Comparison of ENCODE assay signal across 9 mouse cellular contexts in the genomic region with DNA sequence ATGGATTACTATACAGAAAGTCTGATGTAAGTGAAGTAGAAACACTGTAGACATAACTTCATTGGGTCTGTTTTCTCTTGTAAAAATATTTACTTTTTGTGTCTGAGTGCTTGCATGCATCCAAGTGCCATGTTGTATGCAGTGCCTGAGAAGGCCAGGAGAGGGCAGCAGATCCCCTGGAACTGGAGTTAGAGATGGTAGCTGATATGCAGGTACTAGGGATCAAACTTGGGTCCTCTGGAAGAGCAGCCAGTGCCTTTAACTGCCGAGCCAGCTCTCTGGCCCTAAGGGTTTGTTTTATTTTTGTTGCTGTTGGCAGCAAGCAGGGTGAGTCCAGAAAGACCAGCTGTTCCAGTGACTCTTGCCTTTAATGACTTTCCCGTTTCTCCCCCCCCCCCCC.
DNase-seq lines count a peak whose midpoint lies in the region; ATAC-seq and TF ChIP-seq lines count a peak whose summit lies in the region.
"Had no signal": no experiment of that assay in that cellular context is flagged by ENCODE, and none has a peak within 500 bp of the region (broad histone marks: within the 10 kb centered on the region; RNA-seq: fewer than 3 reads in every experiment).

No protein-coding gene starts in this region.

- CTCF ChIA-PET in Patski (lab: Charles Lee) = interaction anchor here (0.6 to 1.7 kb wide), 7 partner anchors 9 to 469 kb away, joined by 3 to 8 read pairs (median 3); no protein-coding TSS in a partner anchor

- no peaks in the 10 kb centered on the region for H3K36me3 ChIP-seq in hindbrain, embryonic 11.5 days (ENCODE audit: control insufficient read depth, insufficient read depth, low read length)
- no peaks in the 10 kb centered on the region for H3K36me3 ChIP-seq in hindbrain, embryonic 12.5 days
- no peaks in the 10 kb centered on the region for H3K36me3 ChIP-seq in limb, embryonic 10.5 days
- H3K36me3 ChIP-seq: limb, embryonic 12.5 days had no signal

- no peak overlapping the region for H3K4me2 ChIP-seq in hindbrain, embryonic 11.5 days (replicated peaks; ENCODE audit: low read depth, low read length)
- H3K4me2 ChIP-seq in hindbrain, embryonic 12.5 days (replicated peaks) = no peak overlapping the region
- H3K4me2 ChIP-seq: limb, embryonic 12.5 days had no signal

- H3K27ac ChIP-seq in hindbrain, embryonic 11.5 days (ENCODE audit: low read depth, low read length) = no peak overlapping the region
- H3K27ac ChIP-seq in hindbrain, embryonic 12.5 days = no peak overlapping the region
- H3K27ac ChIP-seq in limb, embryonic 10.5 days = no peak overlapping the region
- H3K27ac ChIP-seq: limb, embryonic 12.5 days had no signal

- H3K4me3 ChIP-seq in hindbrain, embryonic 11.5 days (ENCODE audit: low read depth, low read length) = no peak overlapping the region
- H3K4me3 ChIP-seq in hindbrain, embryonic 12.5 days = no peak overlapping the region
- no peak overlapping the region for H3K4me3 ChIP-seq in limb, embryonic 10.5 days
- H3K4me3 ChIP-seq: limb, embryonic 12.5 days had no signal

- POLR2A ChIA-PET in Patski (lab: Charles Lee) = interaction anchor here (0.6 kb wide), 1 partner anchor 1658 kb away, joined by 3 read pairs; no protein-coding TSS in a partner anchor

- peak; percentile 73 for DNase-seq in hindbrain, embryonic 11.5 days (ENCODE audit: low spot score)
- no peak for DNase-seq in Patski (ENCODE audit: low read depth, low spot score)
- DNase-seq in cerebellum, adult 9-10 months = peak; percentile 74
- DNase-seq in heart, postnatal 4 days = peak; percentile 64
- peak; percentile 65 for DNase-seq in limb, embryonic 10.5 days (ENCODE audit: low spot score)
- DNase-seq in retina, postnatal 7 days (ENCODE audit: low read depth, low spot score) = peak; percentile 16
- no peak for DNase-seq in Muller cell, postnatal 12 days (ENCODE audit: inconsistent ontology term)

- no peaks in the 10 kb centered on the region for H3K27me3 ChIP-seq in hindbrain, embryonic 11.5 days (ENCODE audit: control insufficient read depth, insufficient read depth, low read length)
- H3K27me3 ChIP-seq in hindbrain, embryonic 12.5 days = no peaks in the 10 kb centered on the region
- H3K27me3 ChIP-seq in Patski = no peaks in the 10 kb centered on the region
- no peaks in the 10 kb centered on the region for H3K27me3 ChIP-seq in limb, embryonic 10.5 days (ENCODE audit: low read depth, poor library complexity, severe bottlenecking)
- H3K27me3 ChIP-seq: limb, embryonic 12.5 days had no signal

- H3K9ac ChIP-seq in hindbrain, embryonic 11.5 days (ENCODE audit: low read depth, low read length) = no peak overlapping the region
- no peak overlapping the region for H3K9ac ChIP-seq in hindbrain, embryonic 12.5 days
- H3K9ac ChIP-seq: limb, embryonic 12.5 days had no signal

- in situ Hi-C loops in Patski (cut with MboI; ENCODE audit: low pct_unique_long_range_greater_than_20kb) = loop anchor here (5.0 to 25.0 kb wide), 2 partner anchors 396 to 424 kb away; no protein-coding TSS in a partner anchor

- no peak for ATAC-seq in hindbrain, embryonic 11.5 days (ENCODE audit: low FRiP score)
- no peak for ATAC-seq in hindbrain, embryonic 12.5 days (ENCODE audit: low FRiP score)
- ATAC-seq in Patski = no peak

- no peaks in the 10 kb centered on the region for H3K9me3 ChIP-seq in hindbrain, embryonic 11.5 days (ENCODE audit: control insufficient read depth, low read length)
- H3K9me3 ChIP-seq in hindbrain, embryonic 12.5 days (replicated peaks) = no peaks in the 10 kb centered on the region
- no peaks in the 10 kb centered on the region for H3K9me3 ChIP-seq in limb, embryonic 10.5 days (replicated peaks)
- H3K9me3 ChIP-seq: limb, embryonic 12.5 days had no signal

- WGBS in hindbrain, embryonic 11.5 days = 69% methylated on average over 2 of the region's 2 CpGs
- 71% methylated on average over 2 of the region's 2 CpGs for WGBS in hindbrain, embryonic 12.5 days
- 71% methylated on average over 2 of the region's 2 CpGs for WGBS in limb, embryonic 10.5 days

- TF ChIP-seq CTCF in Patski (IDR thresholded peaks at IDR 0.05) = peak; percentile 89

- no peaks in the 10 kb centered on the region for H3K4me1 ChIP-seq in hindbrain, embryonic 11.5 days (replicated peaks; ENCODE audit: control insufficient read depth, insufficient read depth, low read length)
- no peaks in the 10 kb centered on the region for H3K4me1 ChIP-seq in hindbrain, embryonic 12.5 days
- H3K4me1 ChIP-seq in limb, embryonic 10.5 days = peaks cover 4% of the 10 kb centered on the region; the same call in 1 of the 2 replicates

Comparison
In these comparisons a context has a peak if more than half of its experiments do, and no peak if none do; other contexts are left out.
1. DNase-seq: peak in hindbrain, embryonic 11.5 days (single experiment), cerebellum, adult 9-10 months (single experiment), heart, postnatal 4 days (single experiment), limb, embryonic 10.5 days (single experiment) and retina, postnatal 7 days (single experiment); none in Patski (single experiment) and Muller cell, postnatal 12 days (single experiment).